Mouse (Mus musculus) forebrain, embryonic 12.5 days (tissue): ENCODE results near the gene Prss36. TPM values are rescaled to one million over a fixed set of nuclear protein-coding genes. Genes with fewer than 3 reads are reported as not detected.

ENCODE experiments used
- ATAC-seq: fragments of 200-750 bp; cut with Nextera tagmentation; 2 replicates; pipeline ENCODE4 v1.8.0; 2017; ENCODE audit warnings: moderate TSS enrichment; ENCODE audit not compliant: low FRiP score
- H3K27ac ChIP-seq: fragments of 300-500 bp; sonication (generic); 2 replicates; pipeline ENCODE4 v1.5.1; 2016; ENCODE audit warnings: mild to moderate bottlenecking
- H3K27me3 ChIP-seq: fragments of 300-500 bp; sonication (generic); 2 replicates; pipeline ENCODE4 v1.6.1; 2016; ENCODE audit warnings: mild to moderate bottlenecking
- H3K36me3 ChIP-seq: fragments of 300-500 bp; sonication (generic); replicated peaks from 2 replicates; pipeline ENCODE4 v1.6.1; 2016; ENCODE audit warnings: mild to moderate bottlenecking
- H3K4me1 ChIP-seq: fragments of 300-500 bp; sonication (generic); 2 replicates; pipeline ENCODE4 v1.6.1; 2016
- H3K4me2 ChIP-seq: fragments of 300-500 bp; sonication (generic); 2 replicates; pipeline ENCODE4 v1.6.1; 2016; ENCODE audit warnings: mild to moderate bottlenecking, moderate library complexity
- H3K4me3 ChIP-seq: fragments of 300-500 bp; sonication (generic); replicated peaks from 2 replicates; pipeline ENCODE4 v1.5.1; 2016; ENCODE audit warnings: mild to moderate bottlenecking
- H3K9ac ChIP-seq: fragments of 300-500 bp; sonication (generic); 2 replicates; pipeline ENCODE4 v1.6.1; 2016; ENCODE audit warnings: mild to moderate bottlenecking
- H3K9me3 ChIP-seq: fragments of 300-500 bp; sonication (generic); 2 replicates; pipeline ENCODE4 v1.6.1; 2016
- WGBS: fragments of 180-500 bp; shearing (Covaris S2); methylation state at CpG from one replicate; pipeline ENCODE4 v1.1.7; 2016; 5-methylcytosine and 5-hydroxymethylcytosine counted together
- polyA plus RNA-seq: library from polyadenylated mRNA; unstranded; fragments of >200 nt; fragmentation: Nextera tagmentation; extraction: Ambion mirVana; gene quantifications from 2 replicates; pipeline ENCODE4 v1.2.1, GENCODE M21; 2016

Gene Prss36
- polyA plus RNA-seq, 1 experiment from 2014 or later, result 8.4 TPM

- H3K4me1 ChIP-seq, result peaks cover 10% of the 10 kb centered on the region
- H3K9ac ChIP-seq, result peak within 1 kb of the TSS; percentile 59
- no peaks in the 10 kb centered on the region for H3K9me3 ChIP-seq
- H3K27me3 ChIP-seq, result 0 out of 2 replicates have a peak, but pooled peaks cover 2% of the 10 kb centered on the region
- peaks cover 9% of the 10 kb centered on the region; the same call in 1 of the 2 replicates for H3K36me3 ChIP-seq
- H3K27ac ChIP-seq, result peak within 1 kb of the TSS; percentile 75
- H3K4me2 ChIP-seq, result peak within 1 kb of the TSS; percentile 82
- under 1% methylated on average over 26 of the region's 26 CpGs for WGBS
- ATAC-seq, result peak; percentile 98
- peak within 1 kb of the TSS; percentile 59 for H3K4me3 ChIP-seq
Observed at GRCm38 (mm10) chr7:127895442-127895841, 51.1 kb downstream of the Prss36 start, which contains the start of the genes Gm21974 and Vkorc1. Gm21974 (minus strand) TSS chr7:127895454. Vkorc1 (minus strand) TSS chr7:127895617.

- Histone ChIP-seq H3K36me3 (peaks cover 19% of the 10 kb centered on the region), H3K4me1 (peaks cover 10% of the 10 kb centered on the region), H3K4me3 (peak overlapping the region; percentile 59; the same call in 1 of the 2 replicates), H3K9me3 (no peaks in the 10 kb centered on the region), H3K27me3 (0 out of 2 replicates have a peak, but pooled peaks cover 2% of the 10 kb centered on the region), H3K9ac (0 out of 2 replicates have a peak overlapping the region, but pooled peaks have one; percentile 59), H3K4me2 (peak overlapping the region; percentile 82), H3K27ac (no peak overlapping the region)
- WGBS, result 86% methylated on average over 5 of the region's 5 CpGs
- ATAC-seq, result no peak
Observed at GRCm38 (mm10) chr7:127894480-127894879, 52.0 kb downstream of the Prss36 start.

DNA sequence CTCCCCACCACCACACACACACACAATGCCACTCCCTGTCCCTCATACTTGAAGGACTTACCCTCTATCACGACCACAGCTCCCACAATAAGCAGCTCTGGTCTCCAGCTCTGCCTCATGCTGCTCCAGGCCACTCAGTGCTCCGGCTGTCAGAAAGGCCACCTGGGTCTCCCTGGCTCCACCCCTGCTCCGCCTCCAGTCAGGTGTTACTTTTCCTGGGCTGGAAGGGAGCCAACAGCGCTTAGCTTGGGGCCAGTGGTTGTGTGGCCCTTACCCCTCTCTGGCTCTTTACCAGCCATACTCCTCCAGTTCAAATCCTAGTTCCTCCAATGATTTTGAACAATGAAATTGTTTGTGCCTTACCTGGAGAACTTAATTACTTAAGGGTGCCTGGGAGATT lies 55.7 kb downstream of the Prss36 start, which contains the start of gene Prss53:
Prss53 (minus strand) TSS at position 173 of the 400 bp plus-strand sequence.
- 41% methylated on average over 4 of the region's 4 CpGs for WGBS
- no peaks in the 10 kb centered on the region for H3K9me3 ChIP-seq
- peaks cover 56% of the 10 kb centered on the region for H3K36me3 ChIP-seq
- no peak within 1 kb of the TSS for H3K27ac ChIP-seq
- no peak within 1 kb of the TSS for H3K9ac ChIP-seq
- no peak within 1 kb of the TSS for H3K4me2 ChIP-seq
- H3K4me1 ChIP-seq, result peaks cover 10% of the 10 kb centered on the region
- no peaks in the 10 kb centered on the region for H3K27me3 ChIP-seq
- no peak within 1 kb of the TSS for H3K4me3 ChIP-seq
- no peak for ATAC-seq

- peaks cover 75% of the 10 kb centered on the region for H3K36me3 ChIP-seq
- no peak for ATAC-seq
- no peaks in the 10 kb centered on the region for H3K9me3 ChIP-seq
- H3K4me2 ChIP-seq, result no peak overlapping the region
- no peak overlapping the region for H3K4me3 ChIP-seq
- 76% methylated on average over 3 of the region's 3 CpGs for WGBS
- peaks cover 5% of the 10 kb centered on the region for H3K4me1 ChIP-seq
- H3K27me3 ChIP-seq, result no peaks in the 10 kb centered on the region
- no peak overlapping the region for H3K27ac ChIP-seq
- no peak overlapping the region for H3K9ac ChIP-seq
Observed at GRCm38 (mm10) chr7:127888821-127889220, 57.7 kb downstream of the Prss36 start.

DNA sequence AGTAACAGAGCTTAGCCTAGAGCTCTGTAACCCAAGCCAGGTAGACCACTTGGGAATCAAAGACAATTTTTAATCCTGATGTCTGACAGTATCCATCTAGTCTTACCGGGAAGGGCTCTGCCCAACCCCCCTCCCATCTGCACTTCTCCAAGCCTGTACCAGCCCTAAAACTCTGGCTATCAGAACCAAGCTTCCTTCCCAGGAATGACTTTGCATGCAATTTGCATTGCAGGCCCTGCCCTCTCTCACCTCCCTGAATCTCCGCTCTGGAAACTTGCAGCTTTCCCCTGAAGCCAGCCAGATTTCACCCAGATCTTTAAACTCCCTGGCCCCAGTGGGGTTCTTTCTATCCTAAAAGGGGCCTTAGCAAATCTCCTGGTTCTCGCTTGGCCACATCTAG lies 58.7 kb downstream of the Prss36 start:
- H3K27ac ChIP-seq, result no peak overlapping the region
- no peak overlapping the region for H3K4me2 ChIP-seq
- H3K9me3 ChIP-seq, result no peaks in the 10 kb centered on the region
- peaks cover 16% of the 10 kb centered on the region for H3K4me1 ChIP-seq
- 85% methylated on average over 3 of the region's 3 CpGs for WGBS
- no peaks in the 10 kb centered on the region for H3K27me3 ChIP-seq
- peaks cover 79% of the 10 kb centered on the region for H3K36me3 ChIP-seq
- H3K9ac ChIP-seq, result no peak overlapping the region
- H3K4me3 ChIP-seq, result no peak overlapping the region
- ATAC-seq, result no peak

GRCm38 (mm10) chr7:127887191-127887590 lies 59.3 kb downstream of the Prss36 start:
- peaks cover 85% of the 10 kb centered on the region for H3K36me3 ChIP-seq

GRCm38 (mm10) chr7:127886551-127886950 lies 60.0 kb downstream of the Prss36 start:
- no peak overlapping the region for H3K9ac ChIP-seq
- 93% methylated on average over 6 of the region's 6 CpGs for WGBS

More at GRCm38 (mm10) chr7:127887191-127887590, 59.3 kb downstream of the Prss36 start:
- H3K4me1 ChIP-seq, result peaks cover 22% of the 10 kb centered on the region
- no peak overlapping the region for H3K4me3 ChIP-seq
- H3K27me3 ChIP-seq, result no peaks in the 10 kb centered on the region
- no peak for ATAC-seq
- H3K4me2 ChIP-seq, result no peak overlapping the region
- no peaks in the 10 kb centered on the region for H3K9me3 ChIP-seq
- H3K27ac ChIP-seq, result no peak overlapping the region
- WGBS, result 86% methylated on average over 8 of the region's 8 CpGs
- no peak overlapping the region for H3K9ac ChIP-seq

DNA sequence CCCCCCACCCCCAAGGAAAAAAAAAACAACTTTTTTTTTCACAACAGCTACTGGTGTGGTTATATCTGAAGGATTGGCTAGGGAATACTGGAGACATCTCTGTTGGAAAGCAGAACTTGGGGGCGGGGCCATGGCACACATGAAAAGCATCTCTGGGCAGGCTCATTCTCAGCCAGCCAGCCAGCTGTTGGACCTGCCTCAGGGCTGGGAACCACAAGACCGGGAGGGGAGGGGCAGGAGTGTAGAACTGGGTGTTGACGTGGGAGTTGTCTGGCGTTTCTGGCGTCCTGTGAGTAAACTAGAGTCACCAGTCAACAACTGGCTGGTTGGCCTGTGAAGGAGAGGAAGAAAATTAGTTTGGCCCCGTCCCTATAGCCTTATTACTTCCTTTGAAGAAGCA lies 60.6 kb downstream of the Prss36 start:
- ATAC-seq, result no peak
- Histone ChIP-seq H3K4me3 (no peak overlapping the region), H3K27ac (no peak overlapping the region), H3K9me3 (no peaks in the 10 kb centered on the region), H3K4me1 (peaks cover 22% of the 10 kb centered on the region), H3K36me3 (peaks cover 98% of the 10 kb centered on the region), H3K9ac (no peak overlapping the region), H3K27me3 (no peaks in the 10 kb centered on the region), H3K4me2 (no peak overlapping the region)
- 80% methylated on average over 6 of the region's 6 CpGs for WGBS

More at GRCm38 (mm10) chr7:127886551-127886950, 60.0 kb downstream of the Prss36 start:
- H3K4me2 ChIP-seq, result no peak overlapping the region
- H3K27ac ChIP-seq, result no peak overlapping the region
- no peaks in the 10 kb centered on the region for H3K27me3 ChIP-seq
- no peaks in the 10 kb centered on the region for H3K9me3 ChIP-seq
- no peak for ATAC-seq
- H3K36me3 ChIP-seq, result peaks cover 92% of the 10 kb centered on the region
- H3K4me3 ChIP-seq, result no peak overlapping the region
- peaks cover 22% of the 10 kb centered on the region for H3K4me1 ChIP-seq

Other genes with a start within 250 kb of the Prss36 start
- 57.4 and 72.6 TPM in 2 replicates for gene Bcl7c, start 237.8 kb downstream of the Prss36 start, polyA plus RNA-seq
- 6.7 and 8.3 TPM in 2 replicates for gene Ctf1, start 234.0 kb downstream of the Prss36 start, polyA plus RNA-seq
- 0.40 and 0.42 TPM in 2 replicates for gene Ctf2, start 214.6 kb downstream of the Prss36 start, polyA plus RNA-seq
- 9.0 and 10.3 TPM in 2 replicates for gene Fbxl19, start 202.2 kb downstream of the Prss36 start, polyA plus RNA-seq
- 5.7 and 6.0 TPM in 2 replicates for gene Orai3, start 176.9 kb downstream of the Prss36 start, polyA plus RNA-seq
- gene Setd1a, start 170.1 kb downstream of the Prss36 start, polyA plus RNA-seq, result 21.7 and 25.5 TPM in 2 replicates
- not detected in 2 replicates for gene Gm49388, start 161.1 kb downstream of the Prss36 start, polyA plus RNA-seq
- gene Hsd3b7, start 146.1 kb downstream of the Prss36 start, polyA plus RNA-seq, result 7.3 and 7.6 TPM in 2 replicates
- gene Stx4a, start 122.4 kb downstream of the Prss36 start, polyA plus RNA-seq, result 21.3 and 22.3 TPM in 2 replicates
- gene Stx1b, start 122.2 kb downstream of the Prss36 start, polyA plus RNA-seq, result 11.5 and 17.3 TPM in 2 replicates
- 22.2 and 26.6 TPM in 2 replicates for gene Zfp646, start 70.5 kb downstream of the Prss36 start, polyA plus RNA-seq
- gene Zfp668, start 69.9 kb downstream of the Prss36 start, polyA plus RNA-seq, result 33.9 and 38.2 TPM in 2 replicates
- gene Prss53, start 55.8 kb downstream of the Prss36 start, polyA plus RNA-seq, result 0.49 and 0.77 TPM in 2 replicates
- gene Gm21974, start 51.3 kb downstream of the Prss36 start, polyA plus RNA-seq, result not detected in 2 replicates
- 36.6 and 46.6 TPM in 2 replicates for gene Vkorc1, start 51.1 kb downstream of the Prss36 start, polyA plus RNA-seq
- gene Bckdk, start 42.6 kb downstream of the Prss36 start, polyA plus RNA-seq, result 89.2 and 92.8 TPM in 2 replicates
- 46.6 and 52.4 TPM in 2 replicates for gene Kat8, start 34.2 kb downstream of the Prss36 start, polyA plus RNA-seq
- gene Prss8, start 16.6 kb downstream of the Prss36 start, polyA plus RNA-seq, result 1.5 and 2.4 TPM in 2 replicates
- gene Fus, start 20.7 kb upstream of the Prss36 start, polyA plus RNA-seq, result 517 and 534 TPM in 2 replicates
- 3.3 and 5.9 TPM in 2 replicates for gene Pycard, start 47.1 kb upstream of the Prss36 start, polyA plus RNA-seq
- gene Trim72, start 57.2 kb upstream of the Prss36 start, polyA plus RNA-seq, result not detected in 2 replicates
- gene Itgam, start 115.9 kb upstream of the Prss36 start, polyA plus RNA-seq, result 0.54 TPM in 2 replicates
- gene Gm49368, start 116.0 kb upstream of the Prss36 start, polyA plus RNA-seq, result not detected in 2 replicates
- gene Itgax, start 182.8 kb upstream of the Prss36 start, polyA plus RNA-seq, result 0.23 TPM in 1 of 2 replicates, not detected in the other
- gene Itgad, start 207.7 kb upstream of the Prss36 start, polyA plus RNA-seq, result not detected in 2 replicates